Mouse (Mus musculus): ENCODE measurements around the gene AC170998.1. TPM values are rescaled to one million over a fixed set of nuclear protein-coding genes. Genes with fewer than 3 reads are reported as not detected.

AC170998.1 gene
- polyA plus RNA-seq, 1 experiment, result 0.65 TPM

DNA sequence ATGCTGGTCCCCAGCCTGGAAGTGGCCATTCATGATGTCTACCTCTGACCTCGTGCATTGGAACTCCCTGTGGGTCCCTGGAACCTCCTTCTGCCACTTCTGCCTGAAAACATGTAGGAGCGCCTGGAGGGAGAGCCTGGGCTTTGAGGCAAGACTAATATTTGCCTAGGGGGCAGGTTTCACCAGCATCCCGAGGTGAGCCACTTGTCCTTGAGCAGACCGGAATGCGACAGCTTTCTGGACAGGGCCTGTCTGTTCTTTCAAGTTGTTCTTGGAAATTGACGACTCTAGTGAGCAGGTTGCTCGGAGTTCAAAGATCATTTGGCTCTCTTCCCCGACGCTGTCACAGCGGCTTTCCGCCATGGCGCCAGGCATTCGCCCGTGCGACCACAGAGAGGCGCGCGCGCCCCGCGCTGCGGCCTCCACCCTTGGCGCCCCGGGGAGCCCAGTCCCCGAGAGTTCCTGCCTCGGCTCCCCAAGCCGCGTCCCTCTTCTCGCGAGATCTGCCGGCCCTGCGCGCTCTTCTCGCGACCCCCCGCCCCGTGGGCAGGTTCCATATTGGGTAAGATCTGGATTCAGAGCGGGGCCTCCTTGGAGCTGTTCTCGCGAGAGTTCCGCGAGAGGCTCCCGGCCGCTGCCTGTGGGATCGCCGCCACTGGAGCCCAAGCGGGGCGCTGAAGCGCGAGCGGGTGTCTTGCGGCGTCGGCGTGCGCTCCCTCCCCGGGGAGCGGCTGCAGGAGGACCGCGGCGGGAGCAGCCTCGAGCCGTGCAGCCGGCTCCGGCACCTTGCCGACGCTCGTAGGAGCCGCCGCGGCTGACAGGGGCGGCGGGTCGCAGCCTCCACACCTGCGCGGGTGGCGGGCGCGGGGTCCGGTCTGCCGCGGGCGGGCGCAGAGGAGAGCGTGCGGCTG lies 34.9 kb upstream of the AC170998.1 start, which contains the start of gene Mapk14:
Gene Mapk14 (plus strand): TSS at position 554 of the 911 bp plus-strand sequence.
- H3K27ac ChIP-seq (ENCODE audit: control insufficient read depth, insufficient read depth, low read length), result peak within 1 kb of the TSS; percentile 65
- under 1% methylated on average over 86 of the region's 86 CpGs for WGBS
- peak; percentile 99 for TF ChIP-seq POLR2A (IDR thresholded peaks at IDR 0.05; ENCODE audit: control insufficient read depth, extremely low read depth, insufficient read depth, low read length, poor library complexity)
- peak; percentile 89 for TF ChIP-seq CTCF (IDR thresholded peaks at IDR 0.05; ENCODE audit: borderline replicate concordance, control insufficient read depth, extremely low read depth, insufficient read depth, low read length, poor library complexity)
- peak; percentile 100 for DNase-seq
- no peaks in the 10 kb centered on the region for H3K36me3 ChIP-seq (ENCODE audit: control insufficient read depth, insufficient read depth, low read length)
- H3K27me3 ChIP-seq (ENCODE audit: control insufficient read depth, insufficient read depth, low read length), result no peaks in the 10 kb centered on the region
- H3K4me3 ChIP-seq (ENCODE audit: control insufficient read depth, insufficient read depth, low read length), result peak within 1 kb of the TSS; percentile 81
- H3K4me1 ChIP-seq (replicated peaks; ENCODE audit: control insufficient read depth, insufficient read depth, low read length), result peaks cover 15% of the 10 kb centered on the region

DNA sequence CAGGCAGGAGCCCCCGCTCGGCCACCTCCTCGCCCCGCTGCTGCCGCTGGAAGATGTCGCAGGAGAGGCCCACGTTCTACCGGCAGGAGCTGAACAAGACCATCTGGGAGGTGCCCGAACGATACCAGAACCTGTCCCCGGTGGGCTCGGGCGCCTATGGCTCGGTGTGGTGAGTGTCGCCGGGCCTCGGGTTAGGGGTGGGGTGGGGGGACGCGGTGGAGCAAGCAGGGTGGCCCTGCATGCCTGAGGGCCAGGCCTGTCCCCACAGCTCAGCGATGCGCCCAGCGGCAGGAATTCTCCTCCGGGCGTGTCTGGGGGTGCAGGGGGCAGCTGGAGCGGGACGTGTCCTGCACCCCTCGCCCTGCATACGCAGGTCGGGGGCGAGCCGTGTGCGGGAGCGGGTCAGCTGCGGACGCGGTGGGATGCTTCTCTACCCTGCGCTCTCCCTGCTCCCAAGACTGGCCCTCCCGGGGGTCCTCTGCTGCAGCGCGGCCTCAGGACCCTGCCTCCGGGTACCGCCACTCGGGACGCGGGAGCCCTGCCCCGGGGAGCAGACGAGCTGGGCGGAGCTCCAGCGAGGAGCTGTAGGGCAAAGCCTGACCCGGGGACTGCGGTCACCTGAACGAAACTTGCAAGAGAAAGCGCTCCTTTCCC lies 34.1 kb upstream of the AC170998.1 start:
- Histone ChIP-seq H3K27ac (ENCODE audit: control insufficient read depth, insufficient read depth, low read length) (peak overlapping the region; percentile 65), H3K4me1 (replicated peaks; ENCODE audit: control insufficient read depth, insufficient read depth, low read length) (peaks cover 19% of the 10 kb centered on the region), H3K36me3 (ENCODE audit: control insufficient read depth, insufficient read depth, low read length) (no peaks in the 10 kb centered on the region), H3K4me3 (ENCODE audit: control insufficient read depth, insufficient read depth, low read length) (peak overlapping the region; percentile 81), H3K27me3 (ENCODE audit: control insufficient read depth, insufficient read depth, low read length) (no peaks in the 10 kb centered on the region)
- peak; percentile 59 for DNase-seq
- TF ChIP-seq POLR2A (IDR thresholded peaks at IDR 0.05; ENCODE audit: control insufficient read depth, extremely low read depth, insufficient read depth, low read length, poor library complexity) (no peak), CTCF (IDR thresholded peaks at IDR 0.05; ENCODE audit: borderline replicate concordance, control insufficient read depth, extremely low read depth, insufficient read depth, low read length, poor library complexity) (no peak)
- WGBS, result under 1% methylated on average over 53 of the region's 53 CpGs

DNA sequence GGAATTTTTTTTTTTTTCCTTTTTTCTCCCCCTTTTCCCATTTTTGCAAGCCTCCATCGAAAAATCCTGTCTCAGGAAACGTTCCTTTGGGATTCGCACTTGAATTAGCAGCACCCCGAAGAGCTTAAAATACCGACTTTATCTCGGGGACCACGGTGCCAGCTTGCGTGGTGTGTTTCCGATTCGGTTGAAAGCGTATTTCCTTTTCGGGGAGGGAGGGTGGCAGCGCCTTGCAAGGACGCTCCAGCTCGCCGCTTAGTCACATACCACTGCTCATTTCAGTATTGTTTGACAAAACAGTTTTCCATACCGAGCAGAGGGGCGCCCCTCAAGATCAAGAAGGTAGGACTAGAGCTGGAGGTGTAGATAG lies 33.6 kb upstream of the AC170998.1 start:
- Histone ChIP-seq H3K4me3 (ENCODE audit: control insufficient read depth, insufficient read depth, low read length) (peak overlapping the region; percentile 81), H3K4me1 (replicated peaks; ENCODE audit: control insufficient read depth, insufficient read depth, low read length) (peaks cover 21% of the 10 kb centered on the region), H3K36me3 (ENCODE audit: control insufficient read depth, insufficient read depth, low read length) (no peaks in the 10 kb centered on the region), H3K27me3 (ENCODE audit: control insufficient read depth, insufficient read depth, low read length) (no peaks in the 10 kb centered on the region), H3K27ac (ENCODE audit: control insufficient read depth, insufficient read depth, low read length) (peak overlapping the region; percentile 65)
- TF ChIP-seq POLR2A (IDR thresholded peaks at IDR 0.05; ENCODE audit: control insufficient read depth, extremely low read depth, insufficient read depth, low read length, poor library complexity), result 0 out of 2 replicates have a peak, but pooled peaks have one; percentile 35
- TF ChIP-seq CTCF (IDR thresholded peaks at IDR 0.05; ENCODE audit: borderline replicate concordance, control insufficient read depth, extremely low read depth, insufficient read depth, low read length, poor library complexity), result no peak
- peak; percentile 66 for DNase-seq
- WGBS, result under 1% methylated on average over 18 of the region's 18 CpGs

DNA sequence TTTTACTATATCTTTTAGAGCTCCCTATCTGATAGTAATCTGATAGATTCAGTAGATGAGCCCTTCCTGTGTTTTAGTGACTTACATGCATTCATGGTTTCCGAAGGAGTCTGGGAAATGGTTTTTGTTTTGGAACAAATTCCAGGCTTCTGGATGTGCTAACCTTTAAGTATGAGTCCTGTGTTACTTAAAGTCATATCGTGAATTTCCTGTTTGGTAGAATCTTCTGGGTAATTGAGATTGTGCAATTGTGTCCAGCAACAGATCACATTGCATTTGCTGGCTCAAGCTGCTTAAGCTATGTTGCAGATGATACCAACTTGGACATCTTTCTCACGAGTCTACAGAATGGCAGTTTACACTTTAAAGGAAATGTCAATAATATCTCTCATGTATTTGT lies 32.8 kb upstream of the AC170998.1 start:
- H3K4me3 ChIP-seq (ENCODE audit: control insufficient read depth, insufficient read depth, low read length), result no peak overlapping the region
- no peaks in the 10 kb centered on the region for H3K27me3 ChIP-seq (ENCODE audit: control insufficient read depth, insufficient read depth, low read length)
- 6% methylated on average over 3 of the region's 3 CpGs for WGBS
- no peak overlapping the region for H3K27ac ChIP-seq (ENCODE audit: control insufficient read depth, insufficient read depth, low read length)
- DNase-seq, result no peak
- H3K36me3 ChIP-seq (ENCODE audit: control insufficient read depth, insufficient read depth, low read length), result no peaks in the 10 kb centered on the region
- TF ChIP-seq POLR2A (IDR thresholded peaks at IDR 0.05; ENCODE audit: control insufficient read depth, extremely low read depth, insufficient read depth, low read length, poor library complexity), result no peak
- no peak for TF ChIP-seq CTCF (IDR thresholded peaks at IDR 0.05; ENCODE audit: borderline replicate concordance, control insufficient read depth, extremely low read depth, insufficient read depth, low read length, poor library complexity)
- peaks cover 27% of the 10 kb centered on the region for H3K4me1 ChIP-seq (replicated peaks; ENCODE audit: control insufficient read depth, insufficient read depth, low read length)

DNA sequence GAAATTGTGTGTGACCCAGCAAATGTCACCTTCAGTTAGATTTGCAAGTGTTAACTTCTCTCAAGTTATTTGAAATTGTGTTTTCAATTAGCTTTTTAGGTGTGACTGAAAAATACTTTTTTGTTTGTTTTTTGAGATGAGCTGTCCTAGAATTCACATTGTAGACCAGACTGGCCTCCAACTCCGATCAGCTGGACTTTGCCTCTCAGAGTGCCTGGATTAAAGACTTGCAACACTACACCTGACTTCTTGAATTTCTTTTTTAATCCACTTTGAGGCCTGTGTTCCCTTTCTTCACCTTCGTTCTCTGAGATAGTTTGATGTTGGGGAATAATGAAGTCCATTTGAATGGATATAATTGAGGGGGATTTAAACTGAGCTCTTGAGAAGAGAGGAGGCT lies 31.8 kb upstream of the AC170998.1 start:
- 95% methylated on average over 2 of the region's 2 CpGs for WGBS

DNA sequence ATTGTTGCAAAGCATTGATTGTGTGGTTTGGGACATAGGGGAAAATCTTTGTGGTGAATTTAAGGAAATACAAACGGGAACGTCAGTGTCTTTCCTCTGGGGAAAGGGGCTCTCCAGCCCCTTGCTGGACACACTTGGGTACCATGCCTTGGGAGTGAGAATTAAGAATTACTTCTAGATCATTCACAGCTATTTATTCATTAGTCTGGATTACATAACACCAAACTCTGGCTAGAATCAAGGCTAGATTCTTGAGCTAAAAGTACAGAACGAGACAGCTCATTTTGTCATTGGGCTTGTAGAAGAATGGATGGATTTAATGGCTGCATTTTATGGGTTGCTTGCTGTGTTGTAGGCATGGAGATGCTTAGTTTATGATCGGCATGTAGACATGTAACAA lies 31.1 kb upstream of the AC170998.1 start:
- no peak for DNase-seq
- Histone ChIP-seq H3K27ac (ENCODE audit: control insufficient read depth, insufficient read depth, low read length) (no peak overlapping the region), H3K4me3 (ENCODE audit: control insufficient read depth, insufficient read depth, low read length) (no peak overlapping the region), H3K36me3 (ENCODE audit: control insufficient read depth, insufficient read depth, low read length) (no peaks in the 10 kb centered on the region), H3K27me3 (ENCODE audit: control insufficient read depth, insufficient read depth, low read length) (no peaks in the 10 kb centered on the region), H3K4me1 (replicated peaks; ENCODE audit: control insufficient read depth, insufficient read depth, low read length) (peaks cover 24% of the 10 kb centered on the region)
- TF ChIP-seq POLR2A (IDR thresholded peaks at IDR 0.05; ENCODE audit: control insufficient read depth, extremely low read depth, insufficient read depth, low read length, poor library complexity), result no peak
- TF ChIP-seq CTCF (IDR thresholded peaks at IDR 0.05; ENCODE audit: borderline replicate concordance, control insufficient read depth, extremely low read depth, insufficient read depth, low read length, poor library complexity), result no peak
- WGBS, result 74% methylated on average over 4 of the region's 4 CpGs

More for the DNA sequence above, 31.8 kb upstream of the AC170998.1 start:
- H3K4me1 ChIP-seq (replicated peaks; ENCODE audit: control insufficient read depth, insufficient read depth, low read length), result peaks cover 29% of the 10 kb centered on the region
- no peaks in the 10 kb centered on the region for H3K36me3 ChIP-seq (ENCODE audit: control insufficient read depth, insufficient read depth, low read length)
- H3K27me3 ChIP-seq (ENCODE audit: control insufficient read depth, insufficient read depth, low read length), result no peaks in the 10 kb centered on the region
- DNase-seq, result no peak
- no peak overlapping the region for H3K27ac ChIP-seq (ENCODE audit: control insufficient read depth, insufficient read depth, low read length)
- no peak for TF ChIP-seq POLR2A (IDR thresholded peaks at IDR 0.05; ENCODE audit: control insufficient read depth, extremely low read depth, insufficient read depth, low read length, poor library complexity)
- no peak for TF ChIP-seq CTCF (IDR thresholded peaks at IDR 0.05; ENCODE audit: borderline replicate concordance, control insufficient read depth, extremely low read depth, insufficient read depth, low read length, poor library complexity)
- no peak overlapping the region for H3K4me3 ChIP-seq (ENCODE audit: control insufficient read depth, insufficient read depth, low read length)
